23 mouse cellular contexts compared by ENCODE assay signal in the genomic region with DNA sequence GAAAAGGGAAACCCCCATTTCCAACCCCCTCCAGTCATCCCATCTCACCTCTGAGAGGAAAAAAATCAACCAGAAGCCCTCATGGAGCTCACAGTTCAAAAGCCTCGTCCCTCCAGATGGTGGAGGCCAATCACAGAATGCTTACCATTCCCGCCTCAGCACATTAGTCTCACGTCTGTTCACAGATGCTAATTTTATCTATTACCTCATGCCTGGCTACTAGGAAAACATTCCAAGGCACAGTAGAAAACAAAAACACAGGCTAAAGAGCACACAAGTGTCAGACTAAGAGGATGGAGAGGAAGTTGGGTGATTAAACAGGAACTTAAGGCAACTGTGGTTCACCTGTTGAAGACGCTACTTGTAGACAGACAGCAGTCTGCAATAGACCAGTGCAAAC. TPM values are rescaled to one million over a fixed set of nuclear protein-coding genes. Genes with fewer than 3 reads are reported as not detected.
"Had no signal": no experiment of that assay in that cellular context is flagged by ENCODE, and none has a peak within 500 bp of the region (broad histone marks: within the 10 kb centered on the region; RNA-seq: fewer than 3 reads in every experiment).

No protein-coding gene starts in this region.

- H3K36me3 ChIP-seq: limb, embryonic 10.5 days; limb, embryonic 13.5 days; liver, embryonic 12.5 days; liver, embryonic 15.5 days; lung, embryonic 15.5 days; midbrain, embryonic 12.5 days; midbrain, embryonic 15.5 days; neural tube, embryonic 12.5 days; neural tube, embryonic 15.5 days; stomach, embryonic 15.5 days had no signal

- H3K4me1 ChIP-seq: limb, embryonic 13.5 days; liver, embryonic 12.5 days; liver, embryonic 15.5 days; lung, embryonic 15.5 days; midbrain, embryonic 12.5 days; midbrain, embryonic 15.5 days; neural tube, embryonic 12.5 days; neural tube, embryonic 15.5 days; stomach, embryonic 15.5 days had no signal

- ATAC-seq: liver, embryonic 12.5 days; midbrain, embryonic 15.5 days had no signal

- DNase-seq: kidney, postnatal 25 days; layer of hippocampus, adult 9-11 months; liver; lung, adult 18-20 months; lung, postnatal 14 days; right cerebral cortex, adult 18-20 months; right cerebral cortex, postnatal 14 days; right cerebral cortex, postnatal 4 days; thymus, postnatal 25 days had no signal

- H3K27ac ChIP-seq: kidney, postnatal 0 days; layer of hippocampus, adult 2 months; limb, embryonic 10.5 days; limb, embryonic 13.5 days; liver, embryonic 12.5 days; liver, embryonic 15.5 days; lung, embryonic 15.5 days; macrophage; midbrain, embryonic 12.5 days; midbrain, embryonic 15.5 days; neural tube, embryonic 12.5 days; neural tube, embryonic 15.5 days; stomach, embryonic 15.5 days had no signal

- H3K9me3 ChIP-seq: limb, embryonic 10.5 days; limb, embryonic 13.5 days; liver, embryonic 12.5 days; liver, embryonic 15.5 days; lung, embryonic 15.5 days; midbrain, embryonic 12.5 days; midbrain, embryonic 15.5 days; neural tube, embryonic 12.5 days; neural tube, embryonic 15.5 days; stomach, embryonic 15.5 days had no signal

- H3K9ac ChIP-seq: limb, embryonic 13.5 days; liver, embryonic 12.5 days; liver, embryonic 15.5 days; lung, embryonic 15.5 days; midbrain, embryonic 12.5 days; midbrain, embryonic 15.5 days; neural tube, embryonic 12.5 days; neural tube, embryonic 15.5 days; stomach, embryonic 15.5 days had no signal

- H3K27me3 ChIP-seq: limb, embryonic 13.5 days; liver, embryonic 12.5 days; liver, embryonic 15.5 days; lung, embryonic 15.5 days; midbrain, embryonic 12.5 days; midbrain, embryonic 15.5 days; neural tube, embryonic 12.5 days; neural tube, embryonic 15.5 days; stomach, embryonic 15.5 days had no signal

- H3K4me3 ChIP-seq: layer of hippocampus, adult 2 months; limb, embryonic 10.5 days; limb, embryonic 13.5 days; liver, embryonic 12.5 days; liver, embryonic 15.5 days; lung, embryonic 15.5 days; midbrain, embryonic 12.5 days; midbrain, embryonic 15.5 days; neural tube, embryonic 12.5 days; neural tube, embryonic 15.5 days; stomach, embryonic 15.5 days had no signal

- H3K4me2 ChIP-seq: limb, embryonic 13.5 days; liver, embryonic 12.5 days; liver, embryonic 15.5 days; lung, embryonic 15.5 days; midbrain, embryonic 12.5 days; midbrain, embryonic 15.5 days; neural tube, embryonic 12.5 days; neural tube, embryonic 15.5 days; stomach, embryonic 15.5 days had no signal

RNA-seq across cellular contexts. Expression of gene Vldlr, which starts 54.4 kb away (rescaled TPM):
- total RNA-seq: megakaryocyte, adult 5-6 weeks had no signal
